Comparison of ENCODE assay signal across 23 mouse cellular contexts in the genomic region with DNA sequence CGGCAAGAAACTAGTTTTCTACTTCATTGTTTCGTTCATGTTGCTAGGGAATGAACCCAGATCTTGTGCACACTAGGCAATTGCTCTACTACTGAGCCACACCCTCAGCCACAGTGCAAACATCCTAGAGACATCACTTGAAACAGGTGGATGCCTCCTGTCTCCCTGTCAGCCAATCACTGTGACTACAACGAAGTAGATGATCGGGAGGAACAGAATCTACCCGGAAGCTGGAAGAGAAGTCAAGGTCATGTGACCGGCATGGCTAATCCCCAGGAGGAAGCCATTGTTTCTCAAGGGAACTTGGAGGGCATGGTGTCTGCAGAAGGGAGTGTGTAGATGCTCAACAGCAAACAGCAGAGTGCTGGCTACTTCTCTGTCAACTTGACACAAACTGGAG. TPM values are rescaled to one million over a fixed set of nuclear protein-coding genes. Genes with fewer than 3 reads are reported as not detected.
DNase-seq lines count a peak whose midpoint lies in the region.
"Had no signal": no experiment of that assay in that cellular context is flagged by ENCODE, and none has a peak within 500 bp of the region (broad histone marks: within the 10 kb centered on the region; RNA-seq: fewer than 3 reads in every experiment).

No protein-coding gene starts in this region.

- H3K9me3 ChIP-seq in heart, embryonic 10.5 days: no peaks in the 10 kb centered on the region
- H3K9me3 ChIP-seq: embryonic facial prominence, embryonic 13.5 days; embryonic facial prominence, embryonic 15.5 days; forebrain, embryonic 10.5 days; forebrain, embryonic 12.5 days; G1E had no signal

- no peak overlapping the region for H3K4me3 ChIP-seq in heart, embryonic 10.5 days
- H3K4me3 ChIP-seq: embryonic facial prominence, embryonic 13.5 days; embryonic facial prominence, embryonic 15.5 days; erythroblast, embryonic 14.5 days; forebrain, embryonic 10.5 days; forebrain, embryonic 12.5 days had no signal

- H3K4me1 ChIP-seq in heart, embryonic 10.5 days: no peaks in the 10 kb centered on the region
- H3K4me1 ChIP-seq: embryonic facial prominence, embryonic 13.5 days; embryonic facial prominence, embryonic 15.5 days had no signal

- no peaks in the 10 kb centered on the region for H3K36me3 ChIP-seq in heart, embryonic 10.5 days
- H3K36me3 ChIP-seq: embryonic facial prominence, embryonic 13.5 days; embryonic facial prominence, embryonic 15.5 days; forebrain, embryonic 10.5 days; forebrain, embryonic 12.5 days; G1E had no signal

- WGBS in heart, embryonic 10.5 days: 77% methylated on average over 6 of the region's 6 CpGs

- H3K27me3 ChIP-seq in heart, embryonic 10.5 days (ENCODE audit: insufficient read depth, poor library complexity, severe bottlenecking): no peaks in the 10 kb centered on the region
- H3K27me3 ChIP-seq: embryonic facial prominence, embryonic 13.5 days; embryonic facial prominence, embryonic 15.5 days; forebrain, embryonic 12.5 days; Patski had no signal

- H3K27ac ChIP-seq in heart, embryonic 10.5 days: no peak overlapping the region
- H3K27ac ChIP-seq: embryonic facial prominence, embryonic 13.5 days; embryonic facial prominence, embryonic 15.5 days; forebrain, embryonic 10.5 days; forebrain, embryonic 12.5 days had no signal

- DNase-seq in heart, adult 11 months: peak; percentile 70
- DNase-seq in heart, embryonic 10.5 days (ENCODE audit: low spot score): no peak
- peak; percentile 57 for DNase-seq in R1 (ENCODE audit: low read depth, low spot score)
- no peak for DNase-seq in kidney, postnatal 10 days
- no peak for DNase-seq in layer of hippocampus, adult 9-10 months (ENCODE audit: low spot score)
- DNase-seq: adrenal gland, adult 8-10 months; adrenal gland, postnatal 14 days; B cell, adult 2 months; cerebellum, adult 11 months; cerebellum, adult 18-20 months; cerebellum, adult 8-10 months; cerebellum, adult 9-11 months; cerebellum, postnatal 14 days; cerebellum, postnatal 36 days; embryo, embryonic 11 days had no signal

RNA-seq across cellular contexts. Expression of a gene that starts 20.6 kb away (rescaled TPM):
- 0.67 and 1.2 TPM in 2 replicates for polyA plus RNA-seq in heart, embryonic 10.5 days (2016; fragmentation: Nextera tagmentation; extraction: Ambion mirVana)
- polyA plus RNA-seq: activated CD4-positive, CD25-positive, alpha-beta regulatory T cell, adult 4 months; erythroblast, embryonic 14.5 days; G1E had no signal

RNA-seq across cellular contexts. Expression of a gene that starts 38.1 kb away (rescaled TPM):
- polyA plus RNA-seq in heart, embryonic 10.5 days (2016; fragmentation: Nextera tagmentation; extraction: Ambion mirVana): 87.9 and 92.0 TPM in 2 replicates

Comparison
In these comparisons a context has a peak if more than half of its experiments do, and no peak if none do; other contexts are left out.
1. DNase-seq: peak in heart, adult 11 months (single experiment) and R1 (single experiment); none in heart, embryonic 10.5 days (single experiment), kidney, postnatal 10 days (single experiment) and layer of hippocampus, adult 9-10 months (single experiment).